Mouse (Mus musculus) CH12.LX (cell line): ENCODE results near the gene Gnat1. TPM values are rescaled to one million over a fixed set of nuclear protein-coding genes. Genes with fewer than 3 reads are reported as not detected.

ENCODE experiments used
- DNase-seq: peaks from one replicate; pipeline ENCODE4 v3.0.0-alpha.2; 2013; ENCODE audit errors: extremely low read depth
- H3K27ac ChIP-seq: 2 replicates; pipeline ENCODE4 v1.5.1; 2012; ENCODE audit warnings: low read depth, mild to moderate bottlenecking, control low read depth, moderate library complexity; ENCODE audit not compliant: insufficient read depth
- H3K27me3 ChIP-seq: replicated peaks from 2 replicates; pipeline ENCODE3; 2012; ENCODE audit warnings: inconsistent platforms
- H3K36me3 ChIP-seq, 2 experiments: replicated peaks in 1 of 2; 2 replicates each; pipeline versions ENCODE3 to v1.6.1; 2012; ENCODE audit warnings: inconsistent platforms in 1 of 2, low read length in 1 of 2, mild to moderate bottlenecking in 1 of 2, mixed read lengths in 1 of 2, moderate library complexity in 1 of 2; ENCODE audit not compliant: control insufficient read depth in 1 of 2, insufficient read depth in 1 of 2
- H3K4me1 ChIP-seq, 2 experiments: 2 replicates each; pipeline ENCODE4 v1.6.1; 2012; ENCODE audit warnings: inconsistent platforms in 1 of 2, moderate library complexity in 1 of 2; ENCODE audit not compliant: insufficient read depth in 2 of 2, control insufficient read depth in 1 of 2
- H3K4me2 ChIP-seq: 2 replicates; pipeline ENCODE4 v1.6.1; 2012; ENCODE audit warnings: low read depth, mild to moderate bottlenecking, control low read depth; ENCODE audit not compliant: poor library complexity, insufficient read depth, severe bottlenecking
- H3K4me3 ChIP-seq, 3 experiments: fragments of 150-350 bp in 1 of 3; sonication (generic) in 1 of 3; replicated peaks in 1 of 3; 2 replicates each; pipeline versions ENCODE3 to v1.5.1; 2011 to 2012; ENCODE audit warnings: low read depth in 2 of 3, low read length in 2 of 3, mild to moderate bottlenecking in 2 of 3, moderate library complexity in 2 of 3, control low read depth in 1 of 3, improper control_type of control experiment in 1 of 3, inconsistent platforms in 1 of 3, mixed read lengths in 1 of 3; ENCODE audit not compliant: poor library complexity in 1 of 3
- H3K79me2 ChIP-seq: replicated peaks from 2 replicates; pipeline ENCODE4 v1.6.1; 2012; ENCODE audit warnings: mild to moderate bottlenecking, moderate library complexity; ENCODE audit not compliant: control insufficient read depth, poor library complexity, insufficient read depth, severe bottlenecking; ENCODE audit errors: extremely low read depth
- H3K9ac ChIP-seq: 2 replicates; pipeline ENCODE4 v1.6.1; 2012; ENCODE audit warnings: low read depth, mild to moderate bottlenecking, control low read depth, moderate library complexity; ENCODE audit not compliant: insufficient read depth
- H3K9me3 ChIP-seq: replicated peaks from 2 replicates; pipeline ENCODE3; 2012; ENCODE audit warnings: low read length, inconsistent platforms, mixed read lengths
- BHLHE40 ChIP-seq: IDR thresholded peaks from 2 replicates; pipeline ENCODE4 v1.6.1; 2011; ENCODE audit warnings: mild to moderate bottlenecking, low read depth, low read length, improper control_type of control experiment
- CHD1 ChIP-seq: IDR thresholded peaks from 2 replicates; pipeline ENCODE4 v1.6.1; 2012; ENCODE audit warnings: low read depth, low read length, improper control_type of control experiment, inconsistent platforms
- CTCF ChIP-seq, 2 experiments: IDR thresholded peaks in 1 of 2; conservative IDR thresholded peaks in 1 of 2; 2 replicates each; pipeline ENCODE4 v1.5.1; 2011 to 2012; ENCODE audit warnings: low read depth in 2 of 2, low read length in 2 of 2, improper control_type of control experiment in 1 of 2, inconsistent platforms in 1 of 2, mild to moderate bottlenecking in 1 of 2, moderate library complexity in 1 of 2
- E2F4 ChIP-seq: IDR thresholded peaks from 2 replicates; pipeline ENCODE4 v1.6.1; 2011; ENCODE audit warnings: low read depth, low read length, improper control_type of control experiment; ENCODE audit not compliant: insufficient replicate concordance
- ELF1 ChIP-seq: IDR thresholded peaks from 2 replicates; pipeline ENCODE4 v1.6.1; 2014; ENCODE audit warnings: low read depth, mild to moderate bottlenecking, inconsistent platforms, low read length, improper control_type of control experiment
- ETS1 ChIP-seq: conservative IDR thresholded peaks from 2 replicates; pipeline ENCODE4 v1.6.1; 2012; ENCODE audit warnings: low read depth, mild to moderate bottlenecking, inconsistent platforms, low read length, improper control_type of control experiment, moderate library complexity
- GABPA ChIP-seq: IDR thresholded peaks from 2 replicates; pipeline ENCODE4 v1.6.1; 2012; ENCODE audit warnings: low read depth, low read length, improper control_type of control experiment, inconsistent platforms; ENCODE audit not compliant: insufficient replicate concordance
- IRF4 ChIP-seq: IDR thresholded peaks from 2 replicates; pipeline ENCODE4 v1.6.1; 2014; ENCODE audit warnings: low read depth, mild to moderate bottlenecking, inconsistent platforms, low read length, improper control_type of control experiment
- JUN ChIP-seq: IDR thresholded peaks from 2 replicates; pipeline ENCODE4 v1.6.1; 2011; ENCODE audit warnings: low read depth, mild to moderate bottlenecking, low read length, improper control_type of control experiment, moderate library complexity; ENCODE audit not compliant: insufficient read depth
- JUND ChIP-seq: conservative IDR thresholded peaks from 2 replicates; pipeline ENCODE4 v1.6.1; 2011; ENCODE audit warnings: low read depth, low read length, improper control_type of control experiment
- MAFK ChIP-seq: IDR thresholded peaks from 2 replicates; pipeline ENCODE4 v1.6.1; 2011; ENCODE audit warnings: low read length, improper control_type of control experiment; ENCODE audit not compliant: insufficient replicate concordance
- MAX ChIP-seq: IDR thresholded peaks from 2 replicates; pipeline ENCODE4 v1.6.1; 2011; ENCODE audit warnings: low read length, improper control_type of control experiment
- MXI1 ChIP-seq: IDR thresholded peaks from 2 replicates; pipeline ENCODE4 v1.6.1; 2011; ENCODE audit warnings: mild to moderate bottlenecking, low read depth, low read length, improper control_type of control experiment
- MYC ChIP-seq: IDR thresholded peaks from 2 replicates; pipeline ENCODE4 v1.6.1; 2011; ENCODE audit warnings: low read depth, mild to moderate bottlenecking, improper control_type of control experiment, low read length
- NELFE ChIP-seq: IDR thresholded peaks from 2 replicates; pipeline ENCODE4 v1.6.1; 2011; ENCODE audit warnings: low read depth, low read length, improper control_type of control experiment
- PAX5 ChIP-seq: IDR thresholded peaks from 2 replicates; pipeline ENCODE4 v1.6.1; 2012; ENCODE audit warnings: low read length, inconsistent platforms, mixed read lengths
- POLR2A ChIP-seq: IDR thresholded peaks from 2 replicates; pipeline ENCODE4 v1.6.1; 2011; ENCODE audit warnings: low read depth, mild to moderate bottlenecking, improper control_type of control experiment, low read length
- POLR2AphosphoS2 ChIP-seq: IDR thresholded peaks from 2 replicates; pipeline ENCODE4 v1.6.1; 2011; ENCODE audit warnings: low read depth, low read length, improper control_type of control experiment
- RCOR1 ChIP-seq: conservative IDR thresholded peaks from 2 replicates; pipeline ENCODE4 v1.6.1; 2012; ENCODE audit warnings: low read depth, mild to moderate bottlenecking, inconsistent platforms, low read length, improper control_type of control experiment
- TCF12 ChIP-seq: IDR thresholded peaks from 2 replicates; pipeline ENCODE4 v1.6.1; 2014; ENCODE audit warnings: low read depth, mild to moderate bottlenecking, inconsistent platforms, low read length, improper control_type of control experiment
- UBTF ChIP-seq: IDR thresholded peaks from 2 replicates; pipeline ENCODE4 v1.6.1; 2012; ENCODE audit warnings: low read depth, mild to moderate bottlenecking, inconsistent platforms, low read length, improper control_type of control experiment, moderate library complexity
- USF2 ChIP-seq: conservative IDR thresholded peaks from 2 replicates; pipeline ENCODE4 v1.6.1; 2011; ENCODE audit warnings: low read depth, low read length, improper control_type of control experiment
- ZKSCAN1 ChIP-seq: IDR thresholded peaks from 2 replicates; pipeline ENCODE4 v1.6.1; 2012; ENCODE audit warnings: low read depth, inconsistent platforms, low read length, improper control_type of control experiment, borderline replicate concordance
- ZNF384 ChIP-seq: IDR thresholded peaks from 2 replicates; pipeline ENCODE4 v1.6.1; 2012; ENCODE audit warnings: low read depth, low read length, improper control_type of control experiment, inconsistent platforms
- dilution Hi-C: fragments of 300-500 bp; cut with MboI; formaldehyde crosslinking; loops from 2 replicates; pipeline ENCODE4 v1.14.3; 2020; ENCODE audit warnings: low sequenced_read_pairs; ENCODE audit not compliant: extremely low pct_unique_long_range_greater_than_20kb, extremely low pct_ligation_motif_present
- in situ Hi-C: fragments of 300-500 bp; cut with MboI; formaldehyde crosslinking; loops from 3 replicates; pipeline ENCODE4 v1.14.3; 2019; ENCODE audit warnings: low sequenced_read_pairs, low pct_ligation_motif_present, low pct_unique_long_range_greater_than_20kb, mixed read lengths
- polyA plus RNA-seq: library from polyadenylated mRNA; unstranded; fragments of >175 nt; gene quantifications from 2 replicates; pipeline ENCODE4 v1.2.1, GENCODE M21; 2012; ENCODE audit warnings: low read depth; ENCODE audit not compliant: insufficient read length
- total RNA-seq, 2 experiments: library from RNA; depleted of rRNA; stranded (reverse); fragments of 300-350 nt in 1 of 2; fragments of >200 nt in 1 of 2; gene quantifications; 2 replicates each; pipeline ENCODE4 v1.2.3; 2012 to 2014

Gene Gnat1
- total and polyA plus RNA-seq, 3 experiments, result 3.0 TPM; not detected in 2

GRCm38 (mm10) chr9:107703337-107704122 is 24.0 kb upstream of the Gnat1 start:
- no peaks in the 10 kb centered on the region for H3K9me3 ChIP-seq
- peaks cover 95% of the 10 kb centered on the region for H3K27me3 ChIP-seq
- no peak overlapping the region for H3K27ac ChIP-seq
- TF ChIP-seq BHLHE40 (no peak), MAX (no peak), ZKSCAN1 (no peak), MAFK (no peak), USF2 (no peak), TCF12 (no peak), GABPA (no peak), ZNF384 (no peak)
- TF ChIP-seq, all 38 proteins: peak for 0
- dilution Hi-C loops, result no loop called here
- H3K4me2 ChIP-seq, result no peak overlapping the region
- DNase-seq, result no peak
- peaks cover 3 to 12% of the 10 kb centered on the region in 2 experiments; a peak in 3 of 4 replicates for H3K4me1 ChIP-seq
- H3K9ac ChIP-seq, result no peak overlapping the region
- in situ Hi-C loops, result no loop called here
- H3K79me2 ChIP-seq, result no peaks in the 10 kb centered on the region
- no peak overlapping the region for H3K4me3 ChIP-seq
- no peaks in the 10 kb centered on the region for H3K36me3 ChIP-seq

GRCm38 (mm10) chr9:107702606-107703185 is 23.2 kb upstream of the Gnat1 start:
- dilution Hi-C loops (no loop called here), in situ Hi-C loops (no loop called here)
- Histone ChIP-seq H3K4me2 (no peak overlapping the region), H3K79me2 (no peaks in the 10 kb centered on the region), H3K4me1 (peaks cover 0 to 4% of the 10 kb centered on the region in 2 experiments; a peak in 3 of 4 replicates), H3K9me3 (no peaks in the 10 kb centered on the region), H3K27ac (no peak overlapping the region), H3K36me3 (no peaks in the 10 kb centered on the region), H3K27me3 (peaks cover 93% of the 10 kb centered on the region), H3K4me3 (no peak overlapping the region), H3K9ac (no peak overlapping the region)
- TF ChIP-seq POLR2A, result no peak
- no peak for TF ChIP-seq NELFE
- TF ChIP-seq JUND, result no peak
- no peak for TF ChIP-seq MYC
- no peak for DNase-seq

GRCm38 (mm10) chr9:107701594-107701993 is 22.1 kb upstream of the Gnat1 start:
- Histone ChIP-seq H3K4me1 (peaks cover 0 to 9% of the 10 kb centered on the region in 2 experiments; a peak in 2 of 4 replicates), H3K4me3 (no peak overlapping the region), H3K9ac (no peak overlapping the region), H3K27me3 (peaks cover 88% of the 10 kb centered on the region), H3K79me2 (no peaks in the 10 kb centered on the region), H3K27ac (no peak overlapping the region), H3K9me3 (no peaks in the 10 kb centered on the region), H3K4me2 (no peak overlapping the region), H3K36me3 (no peaks in the 10 kb centered on the region)
- dilution Hi-C loops, result no loop called here
- DNase-seq, result no peak
- in situ Hi-C loops, result no loop called here
- TF ChIP-seq ELF1, result no peak
- no peak for TF ChIP-seq MXI1
- TF ChIP-seq UBTF, result no peak
- no peak for TF ChIP-seq POLR2AphosphoS2
- TF ChIP-seq BHLHE40, result no peak
- TF ChIP-seq MAX, result no peak
- TF ChIP-seq RCOR1, result no peak
- no peak for TF ChIP-seq CTCF (conservative IDR thresholded peaks at IDR 0.05 in 1 of 2, IDR thresholded peaks at IDR 0.05 in 1 of 2; ENCODE audit: low read depth in 2 of 2, low read length in 2 of 2)
- no peak for TF ChIP-seq JUND
- no peak for TF ChIP-seq USF2
- no peak for TF ChIP-seq JUN
- TF ChIP-seq ETS1, result no peak
- no peak for TF ChIP-seq GABPA
- no peak for TF ChIP-seq E2F4
- no peak for TF ChIP-seq ZKSCAN1
- TF ChIP-seq ZNF384, result no peak
- no peak for TF ChIP-seq IRF4
- TF ChIP-seq PAX5, result no peak
- TF ChIP-seq CHD1, result no peak
